Mouse (Mus musculus): Measurements from ENCODE around the gene Enpep.

Gene Enpep

GRCm38 (mm10) chr3:129332586-129332985 lies at the start of gene Enpep:
Gene Enpep (minus strand): TSS chr3:129332720.
- peak; percentile 41 for DNase-seq (ENCODE audit: low spot score)

- DNase-seq (ENCODE audit: low spot score) = no peak
These were observed 46.6 kb upstream of the Enpep start for GRCm38 (mm10) chr3:129379109-129379508.

- no peak for DNase-seq (ENCODE audit: low spot score)
These were observed 42.6 kb upstream of the Enpep start for GRCm38 (mm10) chr3:129375087-129375486.

GRCm38 (mm10) chr3:129373108-129373507 lies 40.6 kb upstream of the Enpep start:
- no peak for DNase-seq (ENCODE audit: low spot score)

GRCm38 (mm10) chr3:129369491-129369890 lies 37.0 kb upstream of the Enpep start:
- DNase-seq (ENCODE audit: low spot score) = no peak

- no peak for DNase-seq (ENCODE audit: low spot score)
These were observed 33.4 kb upstream of the Enpep start for GRCm38 (mm10) chr3:129365919-129366318.

GRCm38 (mm10) chr3:129364818-129365390 lies 32.4 kb upstream of the Enpep start:
- DNase-seq (ENCODE audit: low spot score) = no peak

- DNase-seq (ENCODE audit: low spot score) = no peak
These were observed 30.9 kb upstream of the Enpep start for GRCm38 (mm10) chr3:129363426-129363825.

GRCm38 (mm10) chr3:129358115-129358514 lies 25.6 kb upstream of the Enpep start:
- no peak for DNase-seq (ENCODE audit: low spot score)

GRCm38 (mm10) chr3:129353901-129354300 lies 21.4 kb upstream of the Enpep start:
- no peak for DNase-seq (ENCODE audit: low spot score)

GRCm38 (mm10) chr3:129351320-129351877 lies 18.9 kb upstream of the Enpep start:
- DNase-seq (ENCODE audit: low spot score) = no peak

GRCm38 (mm10) chr3:129347277-129347676 lies 14.8 kb upstream of the Enpep start:
- no peak for DNase-seq (ENCODE audit: low spot score)

GRCm38 (mm10) chr3:129342767-129343166 lies 10.2 kb upstream of the Enpep start:
- no peak for DNase-seq (ENCODE audit: low spot score)

GRCm38 (mm10) chr3:129341066-129341465 lies 8.5 kb upstream of the Enpep start:
- DNase-seq (ENCODE audit: low spot score) = no peak

GRCm38 (mm10) chr3:129338296-129339091 lies 6.0 kb upstream of the Enpep start:
- no peak for DNase-seq (ENCODE audit: low spot score)

- DNase-seq (ENCODE audit: low spot score) = no peak
These were observed 378 bp downstream of the Enpep start for GRCm38 (mm10) chr3:129332142-129332541.

GRCm38 (mm10) chr3:129331427-129331826 lies 1.1 kb downstream of the Enpep start:
- DNase-seq (ENCODE audit: low spot score) = no peak

- DNase-seq (ENCODE audit: low spot score) = no peak
These were observed 4.5 kb downstream of the Enpep start for GRCm38 (mm10) chr3:129328056-129328455.

GRCm38 (mm10) chr3:129321585-129321984 lies 10.9 kb downstream of the Enpep start:
- no peak for DNase-seq (ENCODE audit: low spot score)

GRCm38 (mm10) chr3:129317032-129317729 lies 15.3 kb downstream of the Enpep start:
- no peak for DNase-seq (ENCODE audit: low spot score)

- peak; percentile 39 for DNase-seq (ENCODE audit: low spot score)
These were observed 18.7 kb downstream of the Enpep start for GRCm38 (mm10) chr3:129313671-129314415.

GRCm38 (mm10) chr3:129313221-129313620 lies 19.3 kb downstream of the Enpep start:
- DNase-seq (ENCODE audit: low spot score) = peak; percentile 50

All from adipocyte (in vitro differentiated cells).